8 mouse cellular contexts compared by ENCODE assay signal in the genomic region with DNA sequence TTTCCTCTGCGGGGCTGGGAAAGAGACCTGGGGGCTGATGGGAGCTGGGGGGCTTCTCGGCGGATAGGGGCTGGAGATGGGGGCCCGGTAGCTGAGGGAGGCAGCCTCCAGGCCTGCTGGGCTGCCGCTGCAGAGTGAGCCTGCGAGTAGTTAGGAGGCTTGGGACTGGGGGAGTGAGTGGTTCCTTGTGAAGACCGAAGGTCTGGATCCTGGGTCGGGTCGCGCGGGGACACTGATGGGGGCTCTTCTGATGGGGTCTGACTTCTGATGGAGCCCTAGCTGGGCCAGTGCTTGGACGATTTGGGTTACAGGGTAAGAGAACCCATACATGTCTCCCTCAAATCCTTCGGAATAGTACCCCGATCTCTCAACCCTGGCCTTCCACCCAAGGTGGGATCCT. TPM values are rescaled to one million over a fixed set of nuclear protein-coding genes. Genes with fewer than 3 reads are reported as not detected.
A peak's percentile ranks its signal among the peaks of the same experiment; 100 is the strongest.
DNase-seq lines count a peak whose midpoint lies in the region; ATAC-seq and TF ChIP-seq lines count a peak whose summit lies in the region.

No protein-coding gene starts in this region.

- no peak for TF ChIP-seq POLR2A in bone marrow macrophage, adult 2 months (IDR thresholded peaks at IDR 0.05; ENCODE audit: borderline replicate concordance, low read depth, low read length)

- peak overlapping the region; percentile 99 for H3K4me2 ChIP-seq in heart, postnatal 0 days (ENCODE audit: low read depth, low read length)
- peak overlapping the region; percentile 72 for H3K4me2 ChIP-seq in forebrain, embryonic 12.5 days

- peaks cover 51% of the 10 kb centered on the region for H3K27me3 ChIP-seq in heart, postnatal 0 days (ENCODE audit: control insufficient read depth, insufficient read depth, low read length)
- H3K27me3 ChIP-seq in forebrain, embryonic 12.5 days = peaks cover 35% of the 10 kb centered on the region; the same call in 1 of the 2 replicates

- 32% methylated on average over 14 of the region's 14 CpGs for WGBS in heart, postnatal 0 days
- WGBS in forebrain, embryonic 12.5 days = 16% methylated on average over 13 of the region's 14 CpGs
- 35% methylated on average over 14 of the region's 14 CpGs for whole genome bisulfite sequencing in macrophage (ENCODE audit: missing documents)

- peak overlapping the region; percentile 70 for H3K4me3 ChIP-seq in heart, postnatal 0 days (ENCODE audit: low read depth, low read length)
- H3K4me3 ChIP-seq in bone marrow macrophage, adult 2 months (ENCODE audit: insufficient read depth, low read length) = peak overlapping the region; percentile 87
- peak overlapping the region; percentile 70 for H3K4me3 ChIP-seq in forebrain, embryonic 12.5 days (replicated peaks)
- peak overlapping the region; percentile 47 for H3K4me3 ChIP-seq in macrophage (ENCODE audit: inconsistent target)

- no peaks in the 10 kb centered on the region for H3K4me1 ChIP-seq in heart, postnatal 0 days (ENCODE audit: control insufficient read depth, insufficient read depth)
- peaks cover 18% of the 10 kb centered on the region for H3K4me1 ChIP-seq in bone marrow macrophage, adult 2 months (ENCODE audit: control insufficient read depth, insufficient read depth, low read length)
- peaks cover 27% of the 10 kb centered on the region for H3K4me1 ChIP-seq in forebrain, embryonic 12.5 days

- no peaks in the 10 kb centered on the region for H3K36me3 ChIP-seq in heart, postnatal 0 days (replicated peaks; ENCODE audit: control insufficient read depth, insufficient read depth, low read length)
- no peaks in the 10 kb centered on the region for H3K36me3 ChIP-seq in forebrain, embryonic 12.5 days (replicated peaks)
- H3K36me3 ChIP-seq in macrophage (ENCODE audit: inconsistent target) = no peaks in the 10 kb centered on the region

- intact Hi-C loops in heart, postnatal 36 days (cut with DNase I) = no loop called here

- no peak for TF ChIP-seq CTCF in heart, postnatal 0 days (IDR thresholded peaks at IDR 0.05; ENCODE audit: low read depth)
- TF ChIP-seq CTCF in bone marrow macrophage, adult 2 months (IDR thresholded peaks at IDR 0.05; ENCODE audit: low read depth, low read length) = no peak

- H3K9me3 ChIP-seq in heart, postnatal 0 days (replicated peaks; ENCODE audit: control insufficient read depth, low read length) = peaks cover 6% of the 10 kb centered on the region; the same call in 1 of the 2 replicates
- H3K9me3 ChIP-seq in forebrain, embryonic 12.5 days = peaks cover 5% of the 10 kb centered on the region; the same call in 1 of the 2 replicates

- peaks cover 30% of the 10 kb centered on the region; the same call in 1 of the 2 replicates for H3K79me2 ChIP-seq in macrophage (ENCODE audit: inconsistent target)

- TF ChIP-seq EP300 in heart, postnatal 0 days (IDR thresholded peaks at IDR 0.05; ENCODE audit: low read depth) = no peak

- no peak for DNase-seq in heart, postnatal 0 days (ENCODE audit: low spot score)
- DNase-seq in heart, postnatal 36 days = no peak
- no peak for DNase-seq in adrenal gland, adult 8-10 months
- no peak for DNase-seq in adrenal gland, postnatal 14 days

- ATAC-seq in heart, postnatal 0 days (ENCODE audit: insufficient read depth, low read depth) = no peak
- no peak for ATAC-seq in forebrain, embryonic 12.5 days (ENCODE audit: low FRiP score)
- no peak for ATAC-seq in megakaryocyte, adult 5-6 weeks (ENCODE audit: poor library complexity, severe bottlenecking)

- H3K9ac ChIP-seq in heart, postnatal 0 days (replicated peaks; ENCODE audit: low read depth, low read length) = no peak overlapping the region
- peak overlapping the region; percentile 80 for H3K9ac ChIP-seq in forebrain, embryonic 12.5 days

- no peak overlapping the region for H3K27ac ChIP-seq in heart, postnatal 0 days (ENCODE audit: low read depth)
- H3K27ac ChIP-seq in bone marrow macrophage, adult 2 months (ENCODE audit: insufficient read depth, low read depth, low read length) = peak overlapping the region; percentile 39
- H3K27ac ChIP-seq in forebrain, embryonic 12.5 days = peak overlapping the region; percentile 85
- H3K27ac ChIP-seq in macrophage = no peak overlapping the region

RNA-seq across cellular contexts. Expression of gene Cacna1a, which starts 27.8 kb away (rescaled TPM):
- 1.3 and 8.6 TPM in 2 replicates for total RNA-seq in heart, postnatal 0 days (2014; rRNA removed; ENCODE audit: low replicate concordance)
- 4.2 and 4.3 TPM in 2 replicates for polyA plus RNA-seq in heart, postnatal 0 days (2015; fragmentation: Nextera tagmentation; extraction: Ambion mirVana)
- total RNA-seq in heart, postnatal 36 days (2021) = 1 to 10 TPM; 1.7 to 4.4 TPM
- 8.9 and 10.3 TPM in 2 replicates for polyA plus RNA-seq in bone marrow macrophage, adult 2 months (2012; ENCODE audit: insufficient read depth, insufficient read length, missing spikeins)
- polyA plus RNA-seq in forebrain, embryonic 12.5 days (2016; fragmentation: Nextera tagmentation; extraction: Ambion mirVana) = 8.2 and 11.5 TPM in 2 replicates
- 100 to 1,000 TPM; 172 to 853 (median 357) TPM for total RNA-seq in macrophage (2018; cell fraction: chromatin; rRNA removed)
- total RNA-seq in macrophage (2018; cell fraction: cytosol; rRNA removed) = 10 to 100 TPM in 18 of 26 experiments, 1 to 10 TPM in 8; 5.6 to 30.3 (median 17.9) TPM
- total RNA-seq in macrophage (2018; cell fraction: nucleus; rRNA removed) = 100 to 1,000 TPM in 14 of 26 experiments, 10 to 100 TPM in 12; 26.5 to 312 (median 110) TPM
- 15.7 to 19.4 TPM (median 18.6 TPM) in 3 replicates for polyA plus RNA-seq in macrophage (2018)
- total RNA-seq in adrenal gland, adult 8-10 months (2022) = 10 to 100 TPM in 3 of 4 experiments, 1 to 10 TPM in 1; 6.3 to 18.1 (median 11.8) TPM
- 4.5 and 10.4 TPM in 2 replicates for total RNA-seq in adrenal gland, postnatal 14 days (2021)
- 0.31 and 1.6 TPM in 2 replicates for total RNA-seq in megakaryocyte, adult 5-6 weeks (2015)
- 0.33 and 10.3 TPM in 2 replicates for total RNA-seq in megakaryocyte, adult 5-6 weeks (2017)

Comparison
In these comparisons a context has a peak if more than half of its experiments do, and no peak if none do; other contexts are left out.
1. H3K27ac ChIP-seq: peak in bone marrow macrophage, adult 2 months (single experiment) and forebrain, embryonic 12.5 days (single experiment); none in heart, postnatal 0 days (single experiment) and macrophage (single experiment).
2. Peak in every context shown above with its lines, with median percentiles within 50 percentile points of each other: H3K4me3 ChIP-seq.